Mouse (Mus musculus) embryo, embryonic 9.5 days (tissue): ENCODE results near the gene Lsr.
"Not testable (repeated sequence)": the region's sequence is repeated elsewhere in the genome, so short reads cannot be mapped to it uniquely, and the experiment has no call there.

Experiments
- DNase-seq: peaks from one replicate; pipeline ENCODE4 v3.0.0-alpha.2; 2017; ENCODE audit errors: extremely low spot score

Lsr gene

GRCm38 (mm10) chr7:30935422-30936099, 37.7 kb downstream of the Lsr start:
- not testable (repeated sequence) for DNase-seq

- DNase-seq = not testable (repeated sequence)
Observed at GRCm38 (mm10) chr7:30924581-30924980, 48.7 kb downstream of the Lsr start, which contains the start of gene Hamp2. Hamp2 (minus strand) TSS chr7:30924681.

DNA sequence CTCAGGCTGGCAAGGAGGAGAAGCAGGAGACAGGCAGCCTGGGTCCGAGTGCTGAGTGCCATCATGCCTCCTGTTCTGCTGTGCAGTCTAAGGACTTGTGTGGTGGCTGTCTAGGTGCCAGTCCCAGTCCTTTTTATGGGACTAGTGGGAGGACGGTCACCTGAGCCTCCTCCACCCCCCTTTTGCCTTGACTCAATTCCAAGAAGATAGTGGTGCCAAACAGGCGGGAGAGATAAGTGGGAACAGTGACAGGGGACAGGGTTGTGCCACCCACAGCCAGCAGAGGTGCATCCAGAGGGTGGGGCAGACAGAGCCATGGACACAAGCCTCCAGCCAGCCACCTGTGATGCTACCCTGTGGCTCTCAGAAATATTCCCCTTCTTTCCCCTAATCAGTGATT, 49.2 kb downstream of the Lsr start:
- no peak for DNase-seq

- not testable (repeated sequence) for DNase-seq
Observed at GRCm38 (mm10) chr7:30922490-30922889, 50.8 kb downstream of the Lsr start.

GRCm38 (mm10) chr7:30920217-30920616, 53.0 kb downstream of the Lsr start:
- no peak for DNase-seq

DNA sequence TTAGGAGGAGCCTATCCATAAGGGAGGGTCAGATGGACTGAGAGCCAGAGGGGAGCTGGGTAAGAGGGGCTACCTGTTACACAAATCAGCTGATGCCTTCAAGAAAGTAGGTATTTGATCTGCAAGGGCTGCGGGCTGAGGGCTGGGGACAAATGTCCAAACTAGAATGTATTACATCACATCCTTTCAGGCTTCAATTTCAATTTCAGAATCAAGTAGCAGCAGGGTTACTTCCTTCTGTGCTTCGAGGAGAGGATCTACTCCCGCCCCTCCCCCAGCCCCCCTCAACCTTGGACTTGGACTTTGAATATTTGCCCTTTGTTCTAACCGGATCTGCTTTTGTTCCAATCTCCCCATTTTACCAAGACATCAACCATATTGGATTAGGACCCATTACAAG, 56.0 kb downstream of the Lsr start:
- no peak for DNase-seq

DNA sequence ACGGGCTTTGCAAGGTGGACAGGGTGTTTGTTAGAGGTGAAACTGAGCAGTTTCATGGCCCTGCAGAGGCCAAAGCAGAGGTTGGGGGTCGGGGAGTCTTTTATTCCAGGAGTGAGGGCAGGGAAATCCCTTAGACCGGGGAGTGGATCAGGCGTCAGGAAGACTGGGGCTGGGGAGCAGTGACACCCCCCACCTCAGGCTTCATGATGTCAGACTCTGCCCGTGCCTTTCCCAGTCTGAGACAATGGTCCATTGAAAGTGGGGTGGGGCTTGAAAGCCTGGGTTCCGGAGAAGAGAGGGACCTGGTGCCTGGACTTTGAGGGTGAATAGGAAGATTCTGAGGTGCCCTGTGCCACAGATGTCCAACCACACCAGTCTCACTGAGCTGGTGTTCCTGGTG, 56.6 kb downstream of the Lsr start:
- DNase-seq = no peak

DNA sequence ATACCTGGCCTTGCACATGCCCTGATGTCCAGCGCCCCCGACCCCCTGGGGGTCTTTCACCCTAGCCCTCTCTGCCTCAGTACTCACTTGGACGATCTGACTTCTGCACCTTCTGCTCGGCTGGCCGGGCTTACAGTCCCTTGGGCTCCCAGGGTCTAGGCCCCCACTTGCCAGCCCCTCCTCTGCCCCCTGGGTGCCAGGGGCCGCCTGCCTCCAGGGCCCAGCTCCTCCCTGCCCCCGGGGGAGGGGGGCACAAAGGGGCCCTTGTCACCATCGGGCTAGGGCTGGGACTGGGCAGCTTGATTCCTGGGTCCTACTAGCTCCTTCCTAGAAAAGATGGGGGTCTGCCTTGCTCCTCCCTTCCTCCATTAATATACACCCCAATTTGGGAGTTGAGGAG, 58.5 kb downstream of the Lsr start, which contains the start of gene Mag:
Mag (minus strand) TSS at position 142 of the 400 bp plus-strand sequence.
- DNase-seq = no peak

- no peak for DNase-seq
Observed at GRCm38 (mm10) chr7:30909773-30910172, 63.5 kb downstream of the Lsr start.

GRCm38 (mm10) chr7:30908992-30909431, 64.3 kb downstream of the Lsr start:
- no peak for DNase-seq

DNA sequence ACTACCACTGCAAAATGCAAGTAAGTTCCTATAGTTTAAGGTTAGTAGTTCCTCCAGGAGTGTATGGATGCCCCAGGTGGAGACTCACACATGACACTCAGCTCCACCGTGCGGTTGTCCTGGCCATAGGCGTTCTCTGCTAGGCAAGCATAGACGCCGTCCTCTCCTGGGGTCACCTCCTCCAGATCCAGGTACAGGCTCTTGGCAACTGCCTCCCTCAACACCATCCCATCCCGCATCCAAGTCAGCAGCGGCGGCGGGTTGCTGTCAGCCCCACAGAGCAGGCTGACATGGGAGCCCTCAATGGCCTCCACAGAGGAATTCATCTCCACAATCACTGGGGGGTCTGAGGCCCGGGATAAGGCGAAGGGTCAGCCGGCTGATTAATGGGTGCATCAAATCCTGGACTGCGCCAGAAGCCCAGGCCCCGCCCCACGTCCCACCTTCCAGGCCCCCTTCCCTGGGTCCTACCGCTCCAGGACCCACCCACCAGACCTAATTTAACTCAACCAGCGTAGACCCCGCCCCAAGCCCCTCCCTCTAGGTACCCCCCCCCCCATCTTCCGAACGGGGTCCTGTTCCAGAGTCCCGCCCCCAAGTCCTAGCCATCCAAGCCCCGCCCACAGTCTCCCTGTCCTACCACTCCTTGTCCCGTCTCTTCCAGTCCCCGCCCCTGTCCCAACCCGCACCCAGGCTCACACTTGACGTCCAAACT, 64.8 kb downstream of the Lsr start:
- peak; percentile 81 for DNase-seq
